Mouse (Mus musculus) layer of hippocampus, postnatal 36 days (tissue): ENCODE data around the gene Iqce. TPM values are rescaled to one million over a fixed set of nuclear protein-coding genes. Genes with fewer than 3 reads are reported as not detected.

ENCODE experiments used
- DNase-seq, 2 experiments: peaks; one replicate each; pipeline ENCODE4 v3.0.0; 2022
- total RNA-seq, 2 experiments: library from RNA; stranded (reverse); gene quantifications; 2 replicates each; pipeline ENCODE4 v1.2.3; 2021

Iqce gene
- 10 to 100 TPM; 48.7 to 66.2 TPM for total RNA-seq

DNA sequence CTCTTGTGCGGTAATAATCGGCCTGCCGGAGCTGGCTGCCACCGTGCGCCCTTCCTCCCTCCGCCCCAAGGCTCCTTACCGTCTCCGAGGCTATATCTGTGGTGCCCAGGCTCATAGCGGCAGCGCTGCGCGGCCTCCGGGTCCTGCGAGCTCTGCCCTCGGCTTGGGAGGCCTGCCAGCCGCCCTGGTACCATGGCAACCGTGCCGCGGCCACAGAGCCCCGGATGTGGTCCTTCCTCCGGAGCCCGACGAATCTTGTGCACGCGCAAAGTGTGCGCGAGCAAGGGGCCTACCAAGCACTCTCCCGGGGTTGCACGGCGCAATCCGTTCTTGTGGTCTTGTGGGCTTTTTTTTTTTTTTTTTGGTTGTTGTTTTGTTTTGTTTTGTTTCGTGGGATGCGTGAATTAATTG lies at the start of gene Iqce:
Iqce (minus strand) TSS at position 276 of the 411 bp plus-strand sequence.
- peak; percentile 94 to 95 for DNase-seq

DNA sequence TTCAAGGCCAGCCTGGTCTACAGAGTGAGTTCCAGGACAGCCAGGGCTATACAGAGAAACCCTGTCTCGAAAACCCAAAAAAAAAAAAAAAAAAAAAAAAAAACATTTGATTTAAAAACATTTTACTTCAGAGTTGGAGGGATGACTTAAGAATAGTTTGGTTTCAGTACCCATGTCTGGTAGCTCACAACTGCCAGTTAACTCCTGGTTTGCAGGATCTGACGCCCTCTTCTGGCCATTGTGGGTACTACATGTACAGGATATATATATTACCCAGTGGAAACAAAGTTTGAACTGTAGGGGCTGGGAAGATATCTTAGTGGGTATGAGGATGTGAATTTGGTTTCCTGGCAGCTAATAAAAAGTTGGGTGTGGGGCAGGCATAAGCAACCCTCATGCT lies 48.7 kb upstream of the Iqce start:
- no peak for DNase-seq

DNA sequence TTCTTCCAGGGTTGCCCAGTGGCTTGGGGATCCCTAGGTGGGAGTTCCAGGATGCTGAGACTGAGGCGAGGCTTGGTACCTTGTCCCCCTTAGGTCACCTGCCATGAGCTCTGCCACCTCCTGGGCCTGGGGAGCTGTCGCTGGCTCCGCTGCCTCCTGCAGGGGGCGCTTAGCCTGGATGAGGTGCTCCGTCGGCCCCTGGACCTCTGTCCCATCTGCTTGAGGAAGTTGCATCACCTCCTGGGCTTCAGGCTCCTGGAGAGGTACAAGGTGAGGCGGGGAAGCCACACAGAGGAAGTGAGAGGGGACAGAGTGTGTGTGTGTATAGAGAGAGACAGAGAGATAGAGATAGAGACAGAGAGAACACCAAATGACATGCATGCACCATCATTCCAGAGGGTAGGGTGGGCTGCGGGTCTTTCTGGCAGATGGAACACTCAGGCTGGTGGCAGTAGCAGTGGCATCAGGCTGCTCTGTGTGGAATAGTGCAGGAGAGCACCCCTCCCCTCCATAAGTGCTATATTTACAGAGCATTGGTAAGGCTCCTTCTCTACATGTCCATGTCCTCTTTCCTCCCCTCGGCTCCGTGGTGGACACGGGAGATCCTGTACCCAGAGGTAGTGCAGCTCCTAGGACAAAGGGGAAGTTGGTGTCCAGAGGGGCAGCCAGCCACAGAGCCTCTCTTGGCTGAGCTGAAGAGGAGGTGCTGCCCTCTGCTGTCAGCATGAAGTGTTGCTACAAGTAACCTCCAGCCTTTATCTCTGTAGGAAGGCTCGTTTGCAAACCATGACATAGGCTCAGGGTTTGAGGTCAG lies 47.1 kb upstream of the Iqce start:
- DNase-seq, result peak; percentile 69 to 70

- no peak for DNase-seq
These were observed 46.2 kb upstream of the Iqce start for GRCm38 (mm10) chr5:140748425-140748824.

DNA sequence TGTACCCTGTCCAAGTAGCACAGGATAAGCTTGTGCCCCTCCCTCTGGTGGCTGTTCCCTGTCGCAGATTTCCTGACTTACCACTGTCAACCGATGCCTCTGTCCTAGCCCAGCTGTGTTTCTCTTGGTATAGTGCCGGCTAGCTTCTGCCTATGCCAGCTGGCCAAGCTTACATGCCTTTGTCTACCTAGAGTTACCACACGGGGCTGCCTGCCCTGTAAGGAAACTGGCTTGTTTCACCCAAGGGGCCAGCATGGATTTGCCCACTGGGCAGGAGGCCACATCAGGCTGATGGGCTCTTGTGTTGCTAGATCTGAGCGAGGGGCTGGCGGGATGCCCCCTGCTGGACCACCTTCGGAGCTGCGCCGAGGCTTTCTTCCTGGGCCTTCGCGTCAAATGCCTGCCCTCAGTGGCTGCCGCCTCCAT lies 41.5 kb upstream of the Iqce start:
- DNase-seq, result no peak

- no peak for DNase-seq
These were observed 39.7 kb upstream of the Iqce start for GRCm38 (mm10) chr5:140741877-140742276.

GRCm38 (mm10) chr5:140741040-140741439 lies 38.9 kb upstream of the Iqce start:
- no peak for DNase-seq

DNA sequence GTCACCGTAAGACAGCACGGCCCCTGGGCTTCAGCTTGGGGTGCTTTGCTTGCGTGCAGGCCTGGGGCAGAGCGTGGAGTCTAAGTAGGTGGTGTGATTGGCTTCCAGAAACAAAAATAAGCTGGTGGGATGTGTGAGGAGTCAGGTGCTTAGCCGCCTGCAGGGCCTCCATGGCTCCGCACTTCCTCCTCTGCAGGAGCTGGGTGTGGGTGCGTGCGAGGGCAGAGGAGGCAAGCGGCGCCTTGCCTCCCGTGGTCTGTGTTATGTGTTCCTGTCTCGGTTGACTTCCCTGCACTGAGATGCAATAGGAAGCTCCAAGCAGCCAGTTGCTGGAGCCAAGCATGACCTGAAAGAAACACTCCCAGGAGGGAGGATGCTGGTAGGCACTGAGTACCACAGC lies 37.6 kb upstream of the Iqce start:
- DNase-seq, result no peak

DNA sequence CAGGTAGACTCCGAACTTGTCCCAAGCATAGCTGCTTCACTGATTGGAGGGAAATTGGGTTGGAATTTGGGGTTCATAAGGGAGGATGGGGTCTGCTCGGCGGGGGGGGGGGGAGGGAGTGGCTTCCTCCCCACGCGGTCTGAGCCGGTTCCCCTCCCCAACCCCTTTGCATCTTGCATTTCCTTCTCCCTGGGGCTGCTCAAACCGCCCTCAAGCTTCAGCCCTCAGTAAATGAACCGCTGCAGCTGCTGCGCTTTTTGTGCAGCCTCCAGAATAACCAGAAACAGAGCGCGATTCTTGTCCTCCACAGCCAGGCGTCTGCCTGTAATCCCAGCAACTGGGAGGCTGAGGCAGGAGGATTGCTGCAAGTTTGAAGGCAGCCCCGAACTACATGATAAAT lies 34.0 kb upstream of the Iqce start:
- DNase-seq, result no peak

DNA sequence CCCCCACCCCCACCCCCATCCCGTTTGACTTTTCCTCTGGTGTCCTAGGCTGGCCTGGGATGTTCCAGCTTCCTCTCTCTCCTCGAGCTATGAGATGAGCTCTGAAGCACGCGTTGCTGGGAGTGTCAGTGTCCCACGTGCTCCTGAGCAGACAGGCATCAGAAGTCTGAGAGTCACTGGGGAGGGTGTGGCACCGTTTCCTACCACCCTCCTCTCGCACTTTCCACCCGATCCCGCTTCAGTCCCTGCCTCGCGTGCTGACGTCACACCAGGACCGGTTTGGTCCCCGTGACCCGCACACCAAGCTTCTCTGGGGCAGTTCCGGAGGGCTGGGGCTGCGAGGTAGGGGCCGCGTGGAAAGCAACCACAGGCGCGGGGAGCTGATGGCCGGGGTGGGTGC lies 33.1 kb upstream of the Iqce start:
- DNase-seq, result no peak

DNA sequence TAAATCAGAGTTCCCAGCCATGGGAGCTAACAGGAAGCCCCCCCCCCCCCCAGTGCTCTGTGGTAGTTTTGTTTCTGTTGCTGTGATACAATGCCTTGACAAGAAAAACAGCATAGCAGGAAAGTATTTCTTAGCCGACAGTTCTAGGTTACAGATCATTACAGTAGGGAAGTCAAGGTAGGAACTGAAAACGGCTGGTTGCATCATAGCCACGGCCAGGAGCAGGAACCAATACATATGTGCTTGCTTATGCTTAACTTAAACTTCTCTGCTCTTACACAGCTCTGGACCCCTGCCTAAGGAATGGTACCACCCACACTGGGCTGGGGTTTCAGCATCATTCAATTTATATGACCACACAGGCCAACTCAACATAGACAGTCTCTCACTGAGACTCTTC lies 31.2 kb upstream of the Iqce start:
- no peak for DNase-seq

DNA sequence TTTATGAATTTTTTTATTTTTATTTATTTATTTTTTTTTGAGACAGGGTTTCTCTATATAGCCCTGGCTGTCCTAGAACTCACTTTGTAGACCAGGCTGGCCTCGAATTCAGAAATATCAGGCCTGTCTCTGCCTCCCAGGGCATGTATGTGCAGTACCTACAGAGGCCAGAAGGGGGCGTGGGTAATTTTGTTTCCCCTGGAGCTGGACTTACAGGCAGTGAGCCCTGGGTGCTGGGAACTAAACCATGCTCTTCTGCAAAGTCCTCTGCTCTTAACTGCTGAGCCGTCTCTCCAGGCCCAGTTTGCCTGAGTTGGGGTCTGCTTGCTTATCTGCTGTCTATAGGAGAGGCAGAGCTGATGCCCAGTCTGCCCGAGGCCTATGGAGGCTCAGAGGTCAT lies 30.0 kb upstream of the Iqce start:
- DNase-seq, result no peak

DNA sequence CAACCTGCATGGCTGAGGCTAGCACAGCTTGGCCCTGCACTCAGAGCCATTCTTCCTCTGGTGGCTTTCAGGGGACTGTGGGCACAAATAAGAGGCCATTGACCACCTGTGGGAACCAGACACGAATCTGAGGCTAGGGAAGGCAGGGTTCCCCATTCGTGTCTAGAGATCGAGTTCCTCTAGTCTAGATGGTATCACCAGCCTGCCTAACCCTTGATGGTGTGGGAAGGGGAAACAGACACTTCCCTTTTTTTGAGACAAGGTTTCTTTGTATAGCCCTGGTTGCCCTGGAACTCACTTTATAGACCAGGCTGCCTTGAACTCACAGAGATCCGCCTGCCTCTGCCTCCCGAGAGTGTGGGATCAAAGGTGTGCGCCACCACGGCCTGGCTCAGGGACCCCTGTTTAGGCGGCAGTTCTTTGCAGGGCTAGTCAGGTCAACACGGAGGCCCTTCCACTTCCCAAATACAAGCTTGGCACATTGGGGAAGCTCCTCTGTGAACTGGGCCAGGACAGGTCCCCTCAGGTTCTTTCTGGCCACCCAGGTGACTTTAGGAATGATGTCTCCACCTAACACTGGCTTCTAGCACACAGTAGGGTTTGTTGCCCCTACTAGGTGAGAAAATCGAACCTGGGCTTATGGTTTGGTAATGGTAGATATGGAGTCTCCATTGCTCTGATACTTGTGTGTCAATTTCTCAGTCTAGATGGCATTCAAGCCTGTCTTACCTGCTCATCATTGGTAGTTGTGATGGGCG lies 29.0 kb upstream of the Iqce start:
- no peak for DNase-seq

DNA sequence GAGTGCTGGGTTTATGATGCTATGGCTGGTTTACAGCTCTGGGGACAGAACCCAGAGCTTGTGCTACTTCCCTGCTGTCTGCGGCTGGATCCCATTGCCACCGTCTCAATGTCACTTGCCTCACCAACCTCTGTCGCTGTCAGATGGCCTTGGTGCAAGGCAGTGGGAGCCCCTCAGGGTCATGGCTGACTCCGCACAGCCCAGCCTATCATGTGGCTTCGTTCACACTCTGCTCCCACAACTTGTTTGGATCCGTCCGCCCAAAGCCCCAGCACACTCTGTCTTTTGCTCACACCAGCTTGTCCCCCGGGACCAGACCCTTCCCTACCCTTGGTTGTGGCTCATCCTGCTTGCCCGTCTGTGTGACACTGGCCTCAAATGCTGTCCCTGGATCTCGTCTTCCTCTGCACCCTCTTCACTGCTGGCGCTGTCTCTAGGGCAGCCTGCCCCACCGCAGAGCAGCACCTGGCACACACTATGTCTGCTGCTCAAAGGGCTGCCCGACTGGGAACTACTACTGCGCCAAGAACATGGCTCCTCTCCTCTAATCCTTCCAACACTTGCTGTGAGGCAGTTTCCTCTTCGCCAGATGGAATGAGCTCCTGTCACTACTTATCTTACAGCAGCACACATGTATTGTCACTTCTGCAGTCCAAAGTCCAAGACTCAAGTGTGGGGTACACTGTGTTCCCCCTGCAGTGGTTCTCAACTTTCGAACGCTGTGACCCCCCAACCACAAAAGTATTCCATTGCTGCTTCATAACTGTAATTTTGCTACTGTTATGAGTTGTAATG lies 25.0 kb upstream of the Iqce start:
- no peak for DNase-seq

- DNase-seq, result peak in 1 of 2 experiments; percentile 58
These were observed 24.1 kb upstream of the Iqce start for GRCm38 (mm10) chr5:140726062-140726839.

DNA sequence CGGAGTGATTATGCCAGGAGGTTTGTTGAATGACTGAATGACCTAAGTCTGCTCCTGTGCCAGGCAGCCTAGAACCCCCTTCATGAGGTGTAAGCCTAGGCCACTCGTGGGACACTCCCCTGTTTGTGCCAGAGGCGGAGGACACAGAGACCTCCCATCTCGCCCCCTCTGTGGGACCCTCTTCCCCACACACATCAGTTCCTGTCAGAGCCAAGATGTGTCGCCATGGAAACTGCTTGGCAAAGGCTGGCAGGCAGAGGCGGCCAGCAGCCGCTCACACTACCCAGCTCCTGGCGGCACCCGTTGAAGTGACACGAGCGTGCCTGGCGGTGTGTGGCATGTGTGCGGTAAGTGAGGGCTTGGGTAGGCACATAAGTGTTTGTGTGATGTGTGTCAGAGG lies 21.6 kb upstream of the Iqce start, which contains the start of gene Amz1:
Amz1 (plus strand) TSS at position 306 of the 400 bp plus-strand sequence.
- DNase-seq, result peak; percentile 68 to 76

DNA sequence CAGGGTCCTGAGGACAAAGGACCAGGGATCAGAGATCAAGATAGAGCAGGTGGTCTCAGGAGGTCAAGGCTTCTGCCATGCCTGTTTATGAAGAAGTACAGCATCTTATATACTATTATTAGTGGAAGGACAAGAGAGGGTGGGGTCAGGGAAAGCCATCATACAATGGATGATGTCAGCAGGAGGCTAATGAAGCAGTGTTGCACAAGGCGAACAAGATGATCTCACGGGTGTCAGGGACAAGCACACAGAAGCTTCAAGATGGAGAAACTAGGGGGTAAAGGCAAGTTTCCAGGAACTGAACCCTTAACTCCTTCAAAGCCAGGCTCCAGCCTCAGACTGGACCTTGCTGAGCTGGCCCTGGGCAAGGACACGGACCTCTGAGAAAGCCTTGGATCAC lies 19.9 kb upstream of the Iqce start:
- DNase-seq, result no peak

DNA sequence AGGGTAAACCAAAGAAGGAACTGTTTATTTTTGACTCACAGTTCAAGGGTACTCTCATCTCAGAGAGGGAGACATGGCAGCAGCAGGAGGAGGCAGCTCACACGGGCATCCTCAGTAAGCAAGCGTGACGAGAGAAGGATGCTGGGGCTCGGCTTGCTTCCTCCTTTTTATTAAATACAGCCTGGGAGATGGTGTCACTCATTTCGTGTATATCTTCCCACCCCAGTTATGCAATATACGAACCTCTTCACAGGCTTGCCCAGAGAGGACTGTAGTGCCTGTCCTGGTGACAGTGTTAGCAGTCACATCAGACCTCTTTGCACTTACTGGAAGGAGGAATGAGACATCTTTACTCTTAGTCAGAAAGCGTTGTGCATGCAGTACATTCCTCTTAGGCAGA lies 18.6 kb upstream of the Iqce start:
- DNase-seq, result no peak

- DNase-seq, result no peak
These were observed 8.9 kb upstream of the Iqce start for GRCm38 (mm10) chr5:140711040-140711439.

DNA sequence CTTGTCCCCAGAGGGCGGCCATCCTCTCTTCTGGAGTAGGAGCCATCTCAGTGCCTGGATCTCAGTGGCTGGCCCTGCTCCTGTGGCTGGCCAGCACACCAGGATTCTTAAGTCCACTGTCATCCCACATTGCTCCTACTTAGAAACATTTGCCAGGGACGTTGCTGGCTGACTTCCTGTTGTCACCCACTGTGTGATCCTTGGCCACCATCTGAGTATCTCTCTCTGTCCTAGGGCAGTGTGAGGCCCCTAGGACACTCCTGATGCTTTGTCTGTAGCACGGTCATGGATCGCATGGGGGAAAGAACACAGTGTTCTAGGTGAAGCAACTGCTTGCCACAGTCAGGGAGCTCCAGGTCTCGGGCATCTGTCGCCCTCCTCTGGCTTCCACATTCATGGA lies 8.1 kb upstream of the Iqce start:
- no peak for DNase-seq

- DNase-seq, result no peak
These were observed 3.5 kb upstream of the Iqce start for GRCm38 (mm10) chr5:140705501-140706171.
